Mouse (Mus musculus): ENCODE results near the gene C330021F23Rik. TPM values are rescaled to one million over a fixed set of nuclear protein-coding genes. Genes with fewer than 3 reads are reported as not detected.

Gene C330021F23Rik
- polyA plus RNA-seq, 2 experiments, result 2.5 to 2.7 TPM

GRCm38 (mm10) chr8:3607822-3608221, 40.0 kb downstream of the C330021F23Rik start:
- no peaks in the 10 kb centered on the region for H3K27me3 ChIP-seq (ENCODE audit: control insufficient read depth, insufficient read depth, low read length)
- H3K36me3 ChIP-seq (replicated peaks; ENCODE audit: control insufficient read depth, insufficient read depth, low read depth), result peaks cover 31% of the 10 kb centered on the region
- H3K4me3 ChIP-seq (ENCODE audit: insufficient read depth in 1 of 2, low read depth in 2 of 2, low read length in 2 of 2), result no peak overlapping the region
- H3K4me2 ChIP-seq (ENCODE audit: low read depth), result no peak overlapping the region
- H3K9ac ChIP-seq (replicated peaks), result no peak overlapping the region
- no peak for DNase-seq (ENCODE audit: low read depth in 3 of 3, low spot score in 3 of 3)
- TF ChIP-seq CTCF (IDR thresholded peaks at IDR 0.05; ENCODE audit: low read depth) (no peak), EP300 (IDR thresholded peaks at IDR 0.05; ENCODE audit: low read depth) (no peak)
- no peaks in the 10 kb centered on the region for H3K9me3 ChIP-seq (ENCODE audit: control insufficient read depth, low read length)
- H3K27ac ChIP-seq, result no peak overlapping the region
- WGBS (ENCODE audit: insufficient replicate concordance), result 83% methylated on average over 7 of the region's 7 CpGs
- no peak for ATAC-seq (ENCODE audit: insufficient read depth)
- H3K4me1 ChIP-seq (replicated peaks; ENCODE audit: control insufficient read depth in 2 of 2, insufficient read depth in 2 of 2, low read length in 1 of 2), result no peaks in the 10 kb centered on the region

DNA sequence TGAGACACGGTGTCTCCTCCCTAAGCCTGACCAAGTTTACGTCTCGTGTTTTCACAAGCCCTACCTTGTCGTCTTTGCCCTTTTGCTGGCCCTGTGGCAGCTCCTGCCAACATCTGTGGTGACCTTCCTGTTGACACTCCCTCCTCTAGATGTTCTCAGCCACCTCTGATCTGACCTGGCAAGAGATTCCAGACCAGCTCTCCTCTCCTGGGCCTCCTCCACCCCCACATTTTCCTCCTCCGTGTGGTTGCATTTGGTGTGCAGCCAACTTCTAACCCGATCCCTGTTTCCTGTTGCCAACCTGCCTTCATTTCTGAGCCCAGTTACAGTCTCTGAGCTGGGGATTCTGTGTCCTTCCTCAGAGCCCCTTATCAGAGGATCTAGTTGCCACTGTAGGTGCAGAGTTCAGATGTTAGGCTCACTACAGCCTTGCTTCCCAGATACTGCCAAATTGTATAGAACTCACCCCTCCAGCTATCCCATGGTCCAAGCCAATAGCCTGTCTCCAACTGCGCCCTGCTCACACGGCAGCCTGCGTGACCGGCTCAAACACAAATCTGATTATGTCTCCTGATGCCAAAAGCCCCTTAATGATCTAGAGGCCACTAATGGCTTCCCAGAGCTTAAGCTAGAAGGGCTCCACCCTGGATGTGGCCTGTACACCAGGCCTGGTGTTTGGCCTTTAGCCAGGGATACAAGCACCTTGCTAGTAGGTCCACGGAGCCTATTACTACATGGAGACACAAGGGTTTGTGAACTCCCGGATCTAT, 41.4 kb downstream of the C330021F23Rik start:
- TF ChIP-seq CTCF (IDR thresholded peaks at IDR 0.05; ENCODE audit: low read depth) (no peak), EP300 (IDR thresholded peaks at IDR 0.05; ENCODE audit: low read depth) (no peak)
- Histone ChIP-seq H3K36me3 (replicated peaks; ENCODE audit: control insufficient read depth, insufficient read depth, low read depth) (peaks cover 45% of the 10 kb centered on the region), H3K4me2 (ENCODE audit: low read depth) (no peak overlapping the region), H3K4me3 (ENCODE audit: insufficient read depth in 1 of 2, low read depth in 2 of 2, low read length in 2 of 2) (no peak overlapping the region), H3K9me3 (ENCODE audit: control insufficient read depth, low read length) (no peaks in the 10 kb centered on the region), H3K4me1 (replicated peaks; ENCODE audit: control insufficient read depth in 2 of 2, insufficient read depth in 2 of 2, low read length in 1 of 2) (no peaks in the 10 kb centered on the region), H3K27me3 (ENCODE audit: control insufficient read depth, insufficient read depth, low read length) (no peaks in the 10 kb centered on the region), H3K9ac (replicated peaks) (no peak overlapping the region), H3K27ac (no peak overlapping the region)
- 80% methylated on average over 12 of the region's 12 CpGs for WGBS (ENCODE audit: insufficient replicate concordance)
- DNase-seq (ENCODE audit: low read depth in 3 of 3, low spot score in 3 of 3), result no peak
- ATAC-seq (ENCODE audit: insufficient read depth), result no peak

- Histone ChIP-seq H3K4me2 (ENCODE audit: low read depth) (no peak overlapping the region), H3K9me3 (ENCODE audit: control insufficient read depth, low read length) (no peaks in the 10 kb centered on the region), H3K9ac (replicated peaks) (no peak overlapping the region), H3K27ac (no peak overlapping the region), H3K4me3 (ENCODE audit: insufficient read depth in 1 of 2, low read depth in 2 of 2, low read length in 2 of 2) (no peak overlapping the region), H3K27me3 (ENCODE audit: control insufficient read depth, insufficient read depth, low read length) (no peaks in the 10 kb centered on the region), H3K36me3 (replicated peaks; ENCODE audit: control insufficient read depth, insufficient read depth, low read depth) (peaks cover 49% of the 10 kb centered on the region), H3K4me1 (replicated peaks; ENCODE audit: control insufficient read depth in 2 of 2, insufficient read depth in 2 of 2, low read length in 1 of 2) (no peaks in the 10 kb centered on the region)
- WGBS (ENCODE audit: insufficient replicate concordance), result 81% methylated on average over 6 of the region's 6 CpGs
- ATAC-seq (ENCODE audit: insufficient read depth) (no peak), DNase-seq (ENCODE audit: low read depth in 3 of 3, low spot score in 3 of 3) (no peak)
- TF ChIP-seq CTCF (IDR thresholded peaks at IDR 0.05; ENCODE audit: low read depth), result no peak
- no peak for TF ChIP-seq EP300 (IDR thresholded peaks at IDR 0.05; ENCODE audit: low read depth)
Measured at GRCm38 (mm10) chr8:3609816-3610150, 42.0 kb downstream of the C330021F23Rik start.

GRCm38 (mm10) chr8:3621199-3621970, 53.6 kb downstream of the C330021F23Rik start, which contains the start of the genes Xab2 and Pet100:
Xab2 (minus strand) TSS chr8:3621316.
Pet100 (plus strand) TSS chr8:3621548.
- DNase-seq (ENCODE audit: low read depth in 3 of 3, low spot score in 3 of 3), result peak; percentile 99 to 100 (median 100)
- H3K4me3 ChIP-seq (ENCODE audit: insufficient read depth in 1 of 2, low read depth in 2 of 2, low read length in 2 of 2), result peak within 1 kb of the TSS; percentile 96 to 100
- peak within 1 kb of the TSS; percentile 82 for H3K9ac ChIP-seq (replicated peaks)
- H3K4me2 ChIP-seq (ENCODE audit: low read depth), result peak within 1 kb of the TSS; percentile 85
- WGBS (ENCODE audit: insufficient replicate concordance), result under 1% methylated on average over 37 of the region's 37 CpGs
- H3K27ac ChIP-seq, result peak within 1 kb of the TSS; percentile 19; the same call in 1 of the 2 replicates
- H3K27me3 ChIP-seq (ENCODE audit: control insufficient read depth, insufficient read depth, low read length), result no peaks in the 10 kb centered on the region
- H3K4me1 ChIP-seq (replicated peaks; ENCODE audit: control insufficient read depth in 2 of 2, insufficient read depth in 2 of 2, low read length in 1 of 2), result peaks cover 8 to 13% of the 10 kb centered on the region in 2 experiments
- TF ChIP-seq EP300 (IDR thresholded peaks at IDR 0.05; ENCODE audit: low read depth), result peak; percentile 46
- no peak for TF ChIP-seq CTCF (IDR thresholded peaks at IDR 0.05; ENCODE audit: low read depth)
- H3K36me3 ChIP-seq (replicated peaks; ENCODE audit: control insufficient read depth, insufficient read depth, low read depth), result peaks cover 19% of the 10 kb centered on the region
- no peaks in the 10 kb centered on the region for H3K9me3 ChIP-seq (ENCODE audit: control insufficient read depth, low read length)
- ATAC-seq (ENCODE audit: insufficient read depth), result peak; percentile 97

GRCm38 (mm10) chr8:3622119-3622518, 54.3 kb downstream of the C330021F23Rik start:
- ATAC-seq (ENCODE audit: insufficient read depth), result no peak
- H3K36me3 ChIP-seq (replicated peaks; ENCODE audit: control insufficient read depth, insufficient read depth, low read depth), result peaks cover 14% of the 10 kb centered on the region
- WGBS (ENCODE audit: insufficient replicate concordance), result 59% methylated on average over 8 of the region's 8 CpGs
- H3K27me3 ChIP-seq (ENCODE audit: control insufficient read depth, insufficient read depth, low read length), result no peaks in the 10 kb centered on the region
- H3K9ac ChIP-seq (replicated peaks), result peak overlapping the region; percentile 72
- H3K4me3 ChIP-seq (ENCODE audit: insufficient read depth in 1 of 2, low read depth in 2 of 2, low read length in 2 of 2), result peak overlapping the region; percentile 96 to 100
- DNase-seq (ENCODE audit: low read depth in 3 of 3, low spot score in 3 of 3), result no peak
- no peak overlapping the region for H3K27ac ChIP-seq
- no peaks in the 10 kb centered on the region for H3K9me3 ChIP-seq (ENCODE audit: control insufficient read depth, low read length)
- TF ChIP-seq CTCF (IDR thresholded peaks at IDR 0.05; ENCODE audit: low read depth), result no peak
- no peak for TF ChIP-seq EP300 (IDR thresholded peaks at IDR 0.05; ENCODE audit: low read depth)
- H3K4me1 ChIP-seq (replicated peaks; ENCODE audit: control insufficient read depth in 2 of 2, insufficient read depth in 2 of 2, low read length in 1 of 2), result peaks cover 8 to 13% of the 10 kb centered on the region in 2 experiments
- peak overlapping the region; percentile 85 for H3K4me2 ChIP-seq (ENCODE audit: low read depth)
